Mouse (Mus musculus): ENCODE data around the gene Taar4.

DNA sequence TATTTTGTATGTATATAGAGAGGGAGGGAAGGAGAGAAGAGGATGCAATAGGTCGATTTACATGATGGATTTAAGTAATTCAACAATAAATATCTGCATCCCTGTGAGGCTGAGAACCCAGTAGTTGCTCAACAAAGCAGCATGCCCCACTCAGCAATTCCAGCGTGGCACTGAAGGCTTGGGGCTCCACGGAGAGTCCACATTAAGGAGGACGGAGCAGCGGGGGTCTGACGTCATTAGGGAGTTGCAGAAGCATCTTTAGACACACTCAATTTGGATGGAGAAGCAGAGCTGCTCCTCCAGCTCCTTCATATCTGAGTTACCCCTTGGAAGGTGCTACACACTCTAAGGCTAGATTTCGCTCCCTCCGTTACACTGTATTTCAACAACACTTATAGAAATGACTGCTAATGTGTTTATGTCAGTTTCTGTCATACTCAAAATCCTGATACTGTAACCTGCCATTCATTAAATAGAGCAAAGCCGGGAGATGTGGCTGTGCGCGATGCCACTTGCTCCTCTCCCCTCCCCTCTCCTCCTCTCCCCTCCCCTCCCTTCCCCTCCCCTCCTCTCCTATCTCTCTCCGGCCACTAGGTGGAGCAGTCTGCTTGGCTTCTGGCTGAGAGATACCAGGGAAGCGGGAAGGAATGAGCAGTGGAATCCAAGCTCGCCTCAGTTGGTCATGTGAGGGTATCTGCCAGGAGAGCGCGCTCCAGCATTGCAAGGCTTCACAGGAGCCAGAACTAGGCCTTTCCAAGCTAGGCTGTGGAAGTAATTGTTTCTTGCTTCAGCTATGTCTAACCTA is 18.8 kb downstream of the Taar4 start:
- TF ChIP-seq TAL1 (IDR thresholded peaks at IDR 0.05; ENCODE audit: low read length) = no peak
- TF ChIP-seq CTCF (IDR thresholded peaks at IDR 0.05 in 2 of 3, conservative IDR thresholded peaks at IDR 0.05 in 1 of 3; ENCODE audit: control insufficient read depth in 1 of 3, insufficient read depth in 1 of 3, low read depth in 2 of 3, low read length in 3 of 3, poor library complexity in 1 of 3, severe bottlenecking in 1 of 3) = peak; percentile 46 to 78 (median 78)
- TF ChIP-seq ZNF384 (IDR thresholded peaks at IDR 0.05; ENCODE audit: low read depth, low read length) = no peak
- TF ChIP-seq ZKSCAN1 (IDR thresholded peaks at IDR 0.05; ENCODE audit: low read depth, low read length) = no peak
- TF ChIP-seq GATA1 (IDR thresholded peaks at IDR 0.05; ENCODE audit: low read depth, low read length) = no peak
- TF ChIP-seq POLR2AphosphoS2 (IDR thresholded peaks at IDR 0.05; ENCODE audit: low read length) = no peak
